Mouse (Mus musculus): ENCODE results near the gene Selp.

The Selp gene

GRCm38 (mm10) chr1:164114947-164115493, at the start of gene Selp:
TSS of gene Selp (plus strand) at chr1:164115264.
- no peak for DNase-seq

- no peak for DNase-seq
Measured at GRCm38 (mm10) chr1:164069261-164069660, 45.8 kb upstream of the Selp start.

- no peak for DNase-seq
Measured at GRCm38 (mm10) chr1:164070461-164070860, 44.6 kb upstream of the Selp start.

GRCm38 (mm10) chr1:164071111-164071510, 44.0 kb upstream of the Selp start:
- no peak for DNase-seq

GRCm38 (mm10) chr1:164072001-164072400, 43.1 kb upstream of the Selp start:
- DNase-seq, result no peak

GRCm38 (mm10) chr1:164073091-164073490, 42.0 kb upstream of the Selp start:
- DNase-seq, result no peak

- no peak for DNase-seq
Measured at GRCm38 (mm10) chr1:164073803-164074202, 41.3 kb upstream of the Selp start.

GRCm38 (mm10) chr1:164074606-164075140, 40.4 kb upstream of the Selp start:
- no peak for DNase-seq

- DNase-seq, result no peak
Measured at GRCm38 (mm10) chr1:164075416-164075815, 39.6 kb upstream of the Selp start.

GRCm38 (mm10) chr1:164076441-164076840, 38.6 kb upstream of the Selp start:
- DNase-seq, result no peak

GRCm38 (mm10) chr1:164077031-164077430, 38.0 kb upstream of the Selp start:
- DNase-seq, result no peak

GRCm38 (mm10) chr1:164078323-164078741, 36.7 kb upstream of the Selp start:
- DNase-seq, result no peak

- no peak for DNase-seq
Measured at GRCm38 (mm10) chr1:164079091-164079490, 36.0 kb upstream of the Selp start.

GRCm38 (mm10) chr1:164083046-164083445, 32.0 kb upstream of the Selp start:
- no peak for DNase-seq

- DNase-seq, result no peak
Measured at GRCm38 (mm10) chr1:164086797-164087196, 28.3 kb upstream of the Selp start.

GRCm38 (mm10) chr1:164087872-164088271, 27.2 kb upstream of the Selp start:
- DNase-seq, result no peak

GRCm38 (mm10) chr1:164096780-164097179, 18.3 kb upstream of the Selp start:
- DNase-seq, result no peak

GRCm38 (mm10) chr1:164097911-164098310, 17.2 kb upstream of the Selp start:
- no peak for DNase-seq

- no peak for DNase-seq
Measured at GRCm38 (mm10) chr1:164098372-164098771, 16.7 kb upstream of the Selp start.

- no peak for DNase-seq
Measured at GRCm38 (mm10) chr1:164109763-164110162, 5.3 kb upstream of the Selp start.

- DNase-seq, result no peak
Measured at GRCm38 (mm10) chr1:164110591-164111329, 4.3 kb upstream of the Selp start.

GRCm38 (mm10) chr1:164114280-164114679, 784 bp upstream of the Selp start:
- DNase-seq, result no peak

GRCm38 (mm10) chr1:164115647-164116046, 583 bp downstream of the Selp start:
- no peak for DNase-seq

- DNase-seq, result no peak
Measured at GRCm38 (mm10) chr1:164117869-164118268, 2.8 kb downstream of the Selp start.

Data from cerebellum, adult 9-10 months (tissue).